Mouse (Mus musculus): ENCODE data around the gene Gm17079.

GRCm38 (mm10) chr14:51717083-51717482 lies 21.8 kb upstream of the Gm17079 start, which contains the start of gene Gm5800:
- no peak for TF ChIP-seq POLR2A (IDR thresholded peaks at IDR 0.05; ENCODE audit: insufficient read depth, low read depth, low read length)
- TF ChIP-seq CTCF (IDR thresholded peaks at IDR 0.05): no peak
- TF ChIP-seq EP300 (IDR thresholded peaks at IDR 0.05; ENCODE audit: insufficient read depth, low read depth, low read length): no peak

Data from heart, adult 2 months (tissue).